Mouse (Mus musculus): Measurements from ENCODE around the gene Arid3b. TPM values are rescaled to one million over a fixed set of nuclear protein-coding genes. Genes with fewer than 3 reads are reported as not detected.

The Arid3b gene
- polyA plus RNA-seq, 1 experiment from 2014 or later: 11.3 TPM

GRCm38 (mm10) chr9:57762563-57762991, 74.0 kb downstream of the Arid3b start:
- no peak for ATAC-seq (ENCODE audit: extremely low read depth, insufficient number of reproducible peaks, low FRiP score, low TSS enrichment)
- H3K36me3 ChIP-seq: peaks cover 44% of the 10 kb centered on the region
- peaks cover 67% of the 10 kb centered on the region for H3K4me1 ChIP-seq
- H3K27ac ChIP-seq (replicated peaks): peak overlapping the region; percentile 100
- 42% methylated on average over 6 of the region's 6 CpGs for WGBS
- H3K9me3 ChIP-seq: no peaks in the 10 kb centered on the region
- peak overlapping the region; percentile 88 for H3K4me2 ChIP-seq
- no peaks in the 10 kb centered on the region for H3K27me3 ChIP-seq (replicated peaks)
- H3K9ac ChIP-seq: peak overlapping the region; percentile 99
- H3K4me3 ChIP-seq: peak overlapping the region; percentile 97

GRCm38 (mm10) chr9:57761563-57762551, 74.7 kb downstream of the Arid3b start:
- H3K27me3 ChIP-seq (replicated peaks): no peaks in the 10 kb centered on the region
- peak overlapping the region; percentile 100; the same call in 1 of the 2 replicates for H3K27ac ChIP-seq (replicated peaks)
- WGBS: 92% methylated on average over 13 of the region's 13 CpGs
- H3K4me2 ChIP-seq: peak overlapping the region; percentile 88
- no peak for ATAC-seq (ENCODE audit: extremely low read depth, insufficient number of reproducible peaks, low FRiP score, low TSS enrichment)
- no peaks in the 10 kb centered on the region for H3K9me3 ChIP-seq
- H3K4me3 ChIP-seq: peak overlapping the region; percentile 97
- peak overlapping the region; percentile 99 for H3K9ac ChIP-seq
- peaks cover 51% of the 10 kb centered on the region for H3K36me3 ChIP-seq
- peaks cover 60% of the 10 kb centered on the region for H3K4me1 ChIP-seq

- no peak for ATAC-seq (ENCODE audit: extremely low read depth, insufficient number of reproducible peaks, low FRiP score, low TSS enrichment)
- Histone ChIP-seq H3K9me3 (no peaks in the 10 kb centered on the region), H3K4me2 (peak overlapping the region; percentile 88), H3K36me3 (peaks cover 62% of the 10 kb centered on the region), H3K27ac (replicated peaks) (no peak overlapping the region), H3K4me1 (peaks cover 50% of the 10 kb centered on the region), H3K27me3 (replicated peaks) (no peaks in the 10 kb centered on the region), H3K4me3 (0 out of 2 replicates have a peak overlapping the region, but pooled peaks have one; percentile 97), H3K9ac (no peak overlapping the region)
- WGBS: 94% methylated on average over 24 of the region's 24 CpGs
These were observed 76.0 kb downstream of the Arid3b start for GRCm38 (mm10) chr9:57760416-57761146.

DNA sequence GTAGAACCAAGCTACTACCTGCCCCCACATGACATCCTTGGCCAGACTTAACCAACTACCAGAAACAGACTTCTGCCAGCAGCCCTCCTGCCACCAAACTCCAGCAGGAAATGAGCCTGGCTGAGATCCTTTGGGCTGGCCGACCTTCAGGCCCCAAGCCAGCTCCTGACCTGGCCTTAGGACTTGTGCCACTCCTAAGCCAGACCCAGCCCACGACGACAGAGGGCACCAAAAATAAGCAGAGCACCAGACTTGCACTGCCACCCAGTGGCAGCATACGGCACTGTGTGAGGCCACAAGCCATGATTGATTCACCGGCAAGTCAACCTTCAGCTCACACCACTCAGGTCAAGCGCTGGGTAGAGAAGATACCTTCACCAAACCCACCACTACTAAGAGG, 77.3 kb downstream of the Arid3b start:
- Histone ChIP-seq H3K4me3 (peak overlapping the region; percentile 17), H3K9ac (peak overlapping the region; percentile 17), H3K27me3 (replicated peaks) (no peaks in the 10 kb centered on the region), H3K4me1 (peaks cover 50% of the 10 kb centered on the region), H3K9me3 (no peaks in the 10 kb centered on the region), H3K36me3 (peaks cover 75% of the 10 kb centered on the region), H3K4me2 (peak overlapping the region; percentile 88), H3K27ac (replicated peaks) (peak overlapping the region; percentile 51)
- peak; percentile 20; the same call in 1 of the 2 replicates for ATAC-seq (ENCODE audit: extremely low read depth, insufficient number of reproducible peaks, low FRiP score, low TSS enrichment)
- 8% methylated on average over 6 of the region's 6 CpGs for WGBS

- Histone ChIP-seq H3K36me3 (peaks cover 82% of the 10 kb centered on the region), H3K27ac (replicated peaks) (peak overlapping the region; percentile 21; the same call in 1 of the 2 replicates), H3K9ac (0 out of 2 replicates have a peak overlapping the region, but pooled peaks have one; percentile 2), H3K4me1 (peaks cover 44% of the 10 kb centered on the region), H3K4me2 (peak overlapping the region; percentile 88), H3K9me3 (no peaks in the 10 kb centered on the region), H3K27me3 (replicated peaks) (no peaks in the 10 kb centered on the region), H3K4me3 (peak overlapping the region; percentile 14; the same call in 1 of the 2 replicates)
- 0 out of 2 replicates have a peak, but pooled peaks have one; percentile 17 for ATAC-seq (ENCODE audit: extremely low read depth, insufficient number of reproducible peaks, low FRiP score, low TSS enrichment)
- WGBS: 84% methylated on average over 22 of the region's 22 CpGs
These were observed 78.1 kb downstream of the Arid3b start for GRCm38 (mm10) chr9:57758528-57758927.

- WGBS: 58% methylated on average over 3 of the region's 3 CpGs
- Histone ChIP-seq H3K9me3 (no peaks in the 10 kb centered on the region), H3K36me3 (peaks cover 92% of the 10 kb centered on the region), H3K27ac (replicated peaks) (no peak overlapping the region), H3K9ac (no peak overlapping the region), H3K4me1 (peaks cover 34% of the 10 kb centered on the region), H3K4me2 (peak overlapping the region; percentile 88; the same call in 1 of the 2 replicates), H3K27me3 (replicated peaks) (no peaks in the 10 kb centered on the region), H3K4me3 (no peak overlapping the region)
- ATAC-seq (ENCODE audit: extremely low read depth, insufficient number of reproducible peaks, low FRiP score, low TSS enrichment): no peak
These were observed 79.0 kb downstream of the Arid3b start for GRCm38 (mm10) chr9:57757578-57757977.

- H3K27me3 ChIP-seq (replicated peaks): no peaks in the 10 kb centered on the region
- H3K4me2 ChIP-seq: no peak overlapping the region
- no peak overlapping the region; the same call in 1 of the 2 replicates for H3K9ac ChIP-seq
- peaks cover 100% of the 10 kb centered on the region for H3K36me3 ChIP-seq
- 0 out of 2 replicates have a peak, but pooled peaks cover 6% of the 10 kb centered on the region for H3K4me1 ChIP-seq
- 85% methylated on average over 7 of the region's 7 CpGs for WGBS
- no peak overlapping the region for H3K4me3 ChIP-seq
- H3K9me3 ChIP-seq: no peaks in the 10 kb centered on the region
- ATAC-seq (ENCODE audit: extremely low read depth, insufficient number of reproducible peaks, low FRiP score, low TSS enrichment): no peak
- H3K27ac ChIP-seq (replicated peaks): no peak overlapping the region
These were observed 85.7 kb downstream of the Arid3b start for GRCm38 (mm10) chr9:57750901-57751300.

- Histone ChIP-seq H3K27me3 (replicated peaks) (no peaks in the 10 kb centered on the region), H3K36me3 (peaks cover 95% of the 10 kb centered on the region), H3K4me2 (no peak overlapping the region), H3K4me1 (0 out of 2 replicates have a peak, but pooled peaks cover 6% of the 10 kb centered on the region), H3K9me3 (no peaks in the 10 kb centered on the region), H3K4me3 (no peak overlapping the region), H3K9ac (no peak overlapping the region), H3K27ac (replicated peaks) (no peak overlapping the region)
- WGBS: 26% methylated on average over 1 of the region's 1 CpGs
- no peak for ATAC-seq (ENCODE audit: extremely low read depth, insufficient number of reproducible peaks, low FRiP score, low TSS enrichment)
These were observed 87.8 kb downstream of the Arid3b start for GRCm38 (mm10) chr9:57748831-57749230.

DNA sequence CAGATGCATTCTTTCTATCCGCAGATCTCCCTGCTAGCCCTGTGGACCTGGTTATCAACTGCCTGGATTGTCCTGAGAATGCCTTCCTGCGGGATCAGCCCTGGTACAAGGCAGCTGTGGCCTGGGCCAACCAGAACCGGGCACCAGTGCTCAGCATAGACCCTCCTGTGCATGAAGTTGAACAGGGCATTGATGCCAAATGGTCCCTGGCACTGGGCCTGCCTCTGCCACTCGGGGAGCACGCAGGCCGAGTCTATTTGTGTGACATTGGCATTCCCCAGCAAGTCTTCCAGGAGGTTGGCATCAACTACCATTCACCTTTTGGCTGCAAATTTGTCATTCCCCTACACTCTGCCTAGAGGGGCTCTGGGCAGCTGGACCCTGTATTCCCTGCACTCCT, 88.5 kb downstream of the Arid3b start:
- H3K36me3 ChIP-seq: peaks cover 92% of the 10 kb centered on the region
- H3K4me3 ChIP-seq: no peak overlapping the region
- H3K27ac ChIP-seq (replicated peaks): no peak overlapping the region
- 80% methylated on average over 6 of the region's 6 CpGs for WGBS
- no peak for ATAC-seq (ENCODE audit: extremely low read depth, insufficient number of reproducible peaks, low FRiP score, low TSS enrichment)
- no peaks in the 10 kb centered on the region for H3K9me3 ChIP-seq
- H3K4me1 ChIP-seq: 0 out of 2 replicates have a peak, but pooled peaks cover 6% of the 10 kb centered on the region
- no peak overlapping the region for H3K4me2 ChIP-seq
- H3K9ac ChIP-seq: no peak overlapping the region; the same call in 1 of the 2 replicates
- H3K27me3 ChIP-seq (replicated peaks): no peaks in the 10 kb centered on the region

DNA sequence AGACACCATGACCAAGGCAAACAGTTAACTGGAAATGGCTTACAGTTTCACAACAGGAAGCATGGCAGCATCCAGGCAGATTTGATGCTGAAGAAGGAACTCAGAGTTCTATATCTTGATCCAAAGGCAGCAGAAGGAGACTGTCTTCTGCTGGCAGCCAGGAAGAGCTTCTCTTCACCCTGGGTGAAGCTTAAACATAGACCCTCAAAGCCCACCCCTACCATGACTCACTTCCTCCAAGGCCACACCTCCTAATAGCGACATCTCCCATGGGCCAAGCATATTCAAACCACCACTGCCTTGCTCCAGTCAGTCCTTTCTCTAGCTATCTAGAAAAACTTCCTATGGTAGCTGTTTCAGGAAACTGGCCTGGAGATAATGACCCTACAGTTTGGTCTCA, 89.5 kb downstream of the Arid3b start:
- ATAC-seq (ENCODE audit: extremely low read depth, insufficient number of reproducible peaks, low FRiP score, low TSS enrichment): no peak
- Histone ChIP-seq H3K4me3 (no peak overlapping the region), H3K9me3 (no peaks in the 10 kb centered on the region), H3K27ac (replicated peaks) (no peak overlapping the region), H3K9ac (no peak overlapping the region), H3K36me3 (peaks cover 92% of the 10 kb centered on the region), H3K27me3 (replicated peaks) (no peaks in the 10 kb centered on the region), H3K4me1 (0 out of 2 replicates have a peak, but pooled peaks cover 6% of the 10 kb centered on the region), H3K4me2 (no peak overlapping the region)
- WGBS: 68% methylated on average over 1 of the region's 1 CpGs
